Mouse (Mus musculus): Measurements from ENCODE around the gene Larp7.

DNA sequence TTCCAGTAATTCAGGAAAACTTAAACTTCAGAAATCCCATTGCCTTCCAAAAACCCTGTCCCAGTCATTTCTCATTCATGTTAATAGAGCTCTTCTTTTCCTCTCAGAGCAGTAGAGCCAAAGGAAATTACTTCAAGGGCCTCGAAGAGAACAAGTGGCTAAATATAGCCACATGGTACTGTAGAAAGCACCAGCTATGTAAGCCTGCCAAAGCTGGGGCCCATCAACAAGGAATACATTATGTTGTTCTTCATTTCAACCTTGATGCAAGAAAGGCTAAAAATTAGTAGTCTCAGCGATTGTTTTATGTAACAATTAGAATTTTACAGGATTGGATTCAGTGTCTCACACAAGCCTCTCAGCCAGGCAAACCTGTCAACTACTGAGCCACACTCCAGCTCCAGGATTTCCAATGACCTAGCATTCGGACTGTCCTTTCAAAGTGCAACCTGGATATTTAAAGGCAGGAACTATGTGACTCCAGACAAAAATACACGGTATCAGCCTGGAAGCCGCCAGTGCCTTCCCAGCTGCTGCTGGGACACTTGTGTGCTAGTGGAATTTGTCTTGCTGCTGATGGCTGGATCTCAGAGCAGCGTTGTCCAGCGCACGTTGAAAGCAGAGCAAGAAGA lies 27.8 kb downstream of the Larp7 start:
- TF ChIP-seq POLR2A (IDR thresholded peaks at IDR 0.05; ENCODE audit: borderline replicate concordance, extremely low read depth, low read depth, low read length) (no peak), CTCF (IDR thresholded peaks at IDR 0.05; ENCODE audit: insufficient read depth, low read length) (no peak)
